In the genomic region with DNA sequence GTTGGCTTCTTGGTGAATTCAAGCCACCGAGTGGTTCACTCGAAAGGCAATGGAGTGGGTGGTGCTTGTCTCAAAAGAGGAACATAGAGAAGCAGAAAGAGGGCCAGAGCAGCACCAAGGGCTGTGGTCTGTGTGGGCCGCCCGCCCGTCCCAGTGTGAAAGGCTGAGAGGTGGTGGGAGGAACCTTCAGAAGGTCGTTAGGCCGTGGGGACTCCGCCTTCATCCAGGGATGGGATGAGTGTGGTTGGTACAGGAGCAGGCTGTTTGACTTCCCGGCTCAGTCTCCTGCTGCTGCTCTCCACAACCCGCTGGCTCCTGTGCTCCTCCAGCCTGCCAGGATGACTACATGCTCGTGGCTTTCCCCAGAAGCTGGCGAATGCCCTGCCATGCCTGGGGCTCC, we compare ENCODE assay signal across 14 mouse cellular contexts. TPM values are rescaled to one million over a fixed set of nuclear protein-coding genes. Genes with fewer than 3 reads are reported as not detected.
DNase-seq lines count a peak whose midpoint lies in the region; ATAC-seq and TF ChIP-seq lines count a peak whose summit lies in the region.
"Had no signal": no experiment of that assay in that cellular context is flagged by ENCODE, and none has a peak within 500 bp of the region (broad histone marks: within the 10 kb centered on the region; RNA-seq: fewer than 3 reads in every experiment).

No protein-coding gene starts in this region.

- H3K9me3 ChIP-seq in lung, embryonic 16.5 days (ENCODE audit: control insufficient read depth, low read length) = no peaks in the 10 kb centered on the region
- no peaks in the 10 kb centered on the region for H3K9me3 ChIP-seq in midbrain, embryonic 13.5 days
- H3K9me3 ChIP-seq: embryonic facial prominence, embryonic 15.5 days; midbrain, embryonic 15.5 days; neural tube, embryonic 15.5 days had no signal

- DNase-seq in spleen, adult 2 months (ENCODE audit: low read depth in 1 of 2, low spot score in 2 of 2) = peak; percentile 11 to 21
- DNase-seq in spleen, postnatal 4 days (ENCODE audit: low spot score in 2 of 2) = no peak
- no peak for DNase-seq in cerebellum, adult 2 months
- no peak for DNase-seq in layer of hippocampus, adult 2 months (ENCODE audit: low spot score in 2 of 2)

- peaks cover 2% of the 10 kb centered on the region; the same call in 1 of the 2 replicates for H3K36me3 ChIP-seq in spleen, adult 2 months (ENCODE audit: control insufficient read depth, insufficient read depth, low read length)
- H3K36me3 ChIP-seq in lung, embryonic 16.5 days (ENCODE audit: control insufficient read depth, insufficient read depth, low read length) = peaks cover 10% of the 10 kb centered on the region; the same call in 1 of the 2 replicates
- H3K36me3 ChIP-seq in midbrain, embryonic 13.5 days = peaks cover 18% of the 10 kb centered on the region
- H3K36me3 ChIP-seq: midbrain, embryonic 15.5 days; neural tube, embryonic 15.5 days had no signal

- H3K9ac ChIP-seq in lung, embryonic 16.5 days (ENCODE audit: low read length) = 0 out of 2 replicates have a peak overlapping the region, but pooled peaks have one; percentile 11
- H3K9ac ChIP-seq in midbrain, embryonic 13.5 days (replicated peaks) = no peak overlapping the region
- H3K9ac ChIP-seq: embryonic facial prominence, embryonic 15.5 days; midbrain, embryonic 15.5 days; neural tube, embryonic 15.5 days had no signal

- WGBS in spleen, adult 2 months = 26% methylated on average over 12 of the region's 12 CpGs
- WGBS in lung, embryonic 16.5 days = 75% methylated on average over 12 of the region's 12 CpGs
- WGBS in cerebellum, adult 2 months = 64% methylated on average over 12 of the region's 12 CpGs
- 87% methylated on average over 12 of the region's 12 CpGs for WGBS in midbrain, embryonic 13.5 days

- H3K4me1 ChIP-seq in spleen, adult 2 months (ENCODE audit: control insufficient read depth, insufficient read depth, insufficient read length) = peaks cover 3% of the 10 kb centered on the region; the same call in 1 of the 2 replicates
- H3K4me1 ChIP-seq in bone marrow macrophage, adult 2 months (ENCODE audit: control insufficient read depth, insufficient read depth, low read length) = peaks cover 27% of the 10 kb centered on the region
- H3K4me1 ChIP-seq in lung, embryonic 16.5 days (replicated peaks; ENCODE audit: control insufficient read depth, insufficient read depth, low read length) = no peaks in the 10 kb centered on the region
- H3K4me1 ChIP-seq in cerebellum, adult 2 months (ENCODE audit: control insufficient read depth, insufficient read depth, low read length) = no peaks in the 10 kb centered on the region
- H3K4me1 ChIP-seq in midbrain, embryonic 13.5 days (replicated peaks) = no peaks in the 10 kb centered on the region
- H3K4me1 ChIP-seq: embryonic facial prominence, embryonic 15.5 days; midbrain, embryonic 15.5 days; neural tube, embryonic 15.5 days had no signal

- no peak for ATAC-seq in lung, embryonic 16.5 days (ENCODE audit: low read depth)
- ATAC-seq in neutrophil, adult 5-6 weeks (ENCODE audit: extremely low read depth, insufficient number of reproducible peaks, low FRiP score, poor library complexity, severe bottlenecking) = peak; percentile 80
- no peak for ATAC-seq in midbrain, embryonic 13.5 days
- ATAC-seq: midbrain, embryonic 15.5 days had no signal

- TF ChIP-seq POLR2A in spleen, adult 2 months (IDR thresholded peaks at IDR 0.05; ENCODE audit: low read depth, low read length) = no peak
- no peak for TF ChIP-seq POLR2A in bone marrow macrophage, adult 2 months (IDR thresholded peaks at IDR 0.05; ENCODE audit: borderline replicate concordance, low read depth, low read length)
- TF ChIP-seq POLR2A in cerebellum, adult 2 months (IDR thresholded peaks at IDR 0.05; ENCODE audit: borderline replicate concordance, insufficient read depth, low read length) = no peak

- H3K4me3 ChIP-seq in spleen, adult 2 months (ENCODE audit: extremely low read depth, insufficient read depth, insufficient read length) = no peak overlapping the region
- peak overlapping the region; percentile 29; the same call in 1 of the 2 replicates for H3K4me3 ChIP-seq in bone marrow macrophage, adult 2 months (ENCODE audit: insufficient read depth, low read length)
- H3K4me3 ChIP-seq in lung, embryonic 16.5 days (ENCODE audit: low read length) = no peak overlapping the region
- H3K4me3 ChIP-seq in cerebellum, adult 2 months (replicated peaks; ENCODE audit: insufficient read depth, low read depth, low read length) = no peak overlapping the region
- no peak overlapping the region for H3K4me3 ChIP-seq in layer of hippocampus, adult 2 months
- H3K4me3 ChIP-seq in midbrain, embryonic 13.5 days (replicated peaks) = no peak overlapping the region
- H3K4me3 ChIP-seq: embryonic facial prominence, embryonic 15.5 days; midbrain, embryonic 15.5 days; neural tube, embryonic 15.5 days had no signal

- H3K27me3 ChIP-seq in spleen, adult 2 months (ENCODE audit: control insufficient read depth, insufficient read depth, low read length) = no peaks in the 10 kb centered on the region
- H3K27me3 ChIP-seq in lung, embryonic 16.5 days (ENCODE audit: control insufficient read depth, insufficient read depth, low read depth, low read length) = no peaks in the 10 kb centered on the region
- H3K27me3 ChIP-seq in cerebellum, adult 2 months (ENCODE audit: control insufficient read depth, insufficient read depth, low read length) = no peaks in the 10 kb centered on the region
- H3K27me3 ChIP-seq in midbrain, embryonic 13.5 days = no peaks in the 10 kb centered on the region
- H3K27me3 ChIP-seq: embryonic facial prominence, embryonic 15.5 days; midbrain, embryonic 15.5 days; neural tube, embryonic 15.5 days had no signal

- H3K4me2 ChIP-seq in lung, embryonic 16.5 days (ENCODE audit: low read depth, low read length) = no peak overlapping the region
- no peak overlapping the region for H3K4me2 ChIP-seq in midbrain, embryonic 13.5 days (replicated peaks)
- H3K4me2 ChIP-seq: embryonic facial prominence, embryonic 15.5 days; midbrain, embryonic 15.5 days; neural tube, embryonic 15.5 days had no signal

- TF ChIP-seq CTCF in spleen, adult 2 months (IDR thresholded peaks at IDR 0.05; ENCODE audit: extremely low read depth, insufficient read depth, insufficient read length, insufficient replicate concordance) = no peak
- no peak for TF ChIP-seq CTCF in bone marrow macrophage, adult 2 months (IDR thresholded peaks at IDR 0.05; ENCODE audit: low read depth, low read length)
- TF ChIP-seq CTCF in cerebellum, adult 2 months (IDR thresholded peaks at IDR 0.05; ENCODE audit: borderline replicate concordance, insufficient read depth, low read depth, low read length) = no peak
- no peak for TF ChIP-seq CTCF in layer of hippocampus, adult 2 months (conservative IDR thresholded peaks at IDR 0.05)

- peak overlapping the region; percentile 43 for H3K27ac ChIP-seq in spleen, adult 2 months (ENCODE audit: insufficient read depth, low read length)
- peak overlapping the region; percentile 86 for H3K27ac ChIP-seq in bone marrow macrophage, adult 2 months (ENCODE audit: insufficient read depth, low read depth, low read length)
- no peak overlapping the region for H3K27ac ChIP-seq in lung, embryonic 16.5 days (ENCODE audit: low read length)
- H3K27ac ChIP-seq in cerebellum, adult 2 months (ENCODE audit: insufficient read depth, low read length) = no peak overlapping the region
- H3K27ac ChIP-seq in layer of hippocampus, adult 2 months = no peak overlapping the region
- no peak overlapping the region for H3K27ac ChIP-seq in midbrain, embryonic 13.5 days
- H3K27ac ChIP-seq: embryonic facial prominence, embryonic 15.5 days; midbrain, embryonic 15.5 days; neural tube, embryonic 15.5 days had no signal

RNA-seq across cellular contexts. Expression of gene Batf3, which starts 12.1 kb away (rescaled TPM):
- 22.7 and 30.7 TPM in 2 replicates for polyA plus RNA-seq in spleen, adult 2 months (2012; rRNA removed)
- 5.6 and 7.0 TPM in 2 replicates for polyA plus RNA-seq in bone marrow macrophage, adult 2 months (2012; ENCODE audit: insufficient read depth, insufficient read length, missing spikeins)
- 5.2 and 6.4 TPM in 2 replicates for polyA plus RNA-seq in lung, embryonic 16.5 days (2015; fragmentation: Nextera tagmentation; extraction: Ambion mirVana)
- total RNA-seq in neutrophil, adult 5-6 weeks (2017) = 1.7 and 3.1 TPM in 2 replicates
- 0.62 and 0.85 TPM in 2 replicates for polyA plus RNA-seq in cerebellum, adult 2 months (2012; rRNA removed)
- 1 to 10 TPM in 1 of 2 experiments, under 1 TPM in 1; 0.98 to 1.7 TPM for total RNA-seq in layer of hippocampus, adult 2 months (2021)
- 1.3 and 1.5 TPM in 2 replicates for polyA plus RNA-seq in midbrain, embryonic 13.5 days (2015; fragmentation: Nextera tagmentation; extraction: Ambion mirVana)

RNA-seq across cellular contexts. Expression of gene Nsl1, which starts 22.8 kb away (rescaled TPM):
- 1.4 and 3.5 TPM in 2 replicates for polyA plus RNA-seq in spleen, adult 2 months (2012; rRNA removed)
- 7.7 and 9.5 TPM in 2 replicates for polyA plus RNA-seq in bone marrow macrophage, adult 2 months (2012; ENCODE audit: insufficient read depth, insufficient read length, missing spikeins)
- 23.9 and 24.0 TPM in 2 replicates for polyA plus RNA-seq in lung, embryonic 16.5 days (2015; fragmentation: Nextera tagmentation; extraction: Ambion mirVana)
- 0.93 and 1.4 TPM in 2 replicates for total RNA-seq in neutrophil, adult 5-6 weeks (2017)
- polyA plus RNA-seq in cerebellum, adult 2 months (2012; rRNA removed) = 0.57 and 0.59 TPM in 2 replicates
- total RNA-seq in layer of hippocampus, adult 2 months (2021) = 1 to 10 TPM in 1 of 2 experiments, under 1 TPM in 1; 0.87 to 1.3 TPM
- 10.2 and 10.8 TPM in 2 replicates for polyA plus RNA-seq in midbrain, embryonic 13.5 days (2015; fragmentation: Nextera tagmentation; extraction: Ambion mirVana)

RNA-seq across cellular contexts. Expression of gene Tatdn3, which starts 22.9 kb away (rescaled TPM):
- polyA plus RNA-seq in spleen, adult 2 months (2012; rRNA removed) = 2.2 and 2.6 TPM in 2 replicates
- 19.0 and 19.1 TPM in 2 replicates for polyA plus RNA-seq in bone marrow macrophage, adult 2 months (2012; ENCODE audit: insufficient read depth, insufficient read length, missing spikeins)
- 15.6 and 17.1 TPM in 2 replicates for polyA plus RNA-seq in lung, embryonic 16.5 days (2015; fragmentation: Nextera tagmentation; extraction: Ambion mirVana)
- total RNA-seq in neutrophil, adult 5-6 weeks (2017) = 10.2 and 12.6 TPM in 2 replicates
- polyA plus RNA-seq in cerebellum, adult 2 months (2012; rRNA removed) = 54.4 and 57.9 TPM in 2 replicates
- 10 to 100 TPM; 38.4 to 48.7 TPM for total RNA-seq in layer of hippocampus, adult 2 months (2021)
- polyA plus RNA-seq in midbrain, embryonic 13.5 days (2015; fragmentation: Nextera tagmentation; extraction: Ambion mirVana) = 14.8 and 15.5 TPM in 2 replicates

RNA-seq across cellular contexts. Expression of gene Spata45, which starts 49.2 kb away (rescaled TPM):
- not detected in 2 replicates for polyA plus RNA-seq in spleen, adult 2 months (2012; rRNA removed)
- polyA plus RNA-seq in bone marrow macrophage, adult 2 months (2012; ENCODE audit: insufficient read depth, insufficient read length, missing spikeins) = not detected in 2 replicates
- polyA plus RNA-seq in lung, embryonic 16.5 days (2015; fragmentation: Nextera tagmentation; extraction: Ambion mirVana) = not detected in 2 replicates
- not detected in 2 replicates for total RNA-seq in neutrophil, adult 5-6 weeks (2017)
- polyA plus RNA-seq in cerebellum, adult 2 months (2012; rRNA removed) = not detected in 2 replicates
- total RNA-seq in layer of hippocampus, adult 2 months (2021) = not detected
- polyA plus RNA-seq in midbrain, embryonic 13.5 days (2015; fragmentation: Nextera tagmentation; extraction: Ambion mirVana) = not detected in 2 replicates
- polyA plus RNA-seq: embryonic facial prominence, embryonic 15.5 days; gonadal fat pad, adult 2 months; hindbrain, embryonic 11.5 days; limb, embryonic 11.5 days; midbrain, embryonic 15.5 days; neural tube, embryonic 15.5 days had no signal

RNA-seq across cellular contexts. Expression of gene Flvcr1, which starts 59.6 kb away (rescaled TPM):
- 15.6 and 26.4 TPM in 2 replicates for polyA plus RNA-seq in spleen, adult 2 months (2012; rRNA removed)
- polyA plus RNA-seq in bone marrow macrophage, adult 2 months (2012; ENCODE audit: insufficient read depth, insufficient read length, missing spikeins) = 30.3 and 33.8 TPM in 2 replicates
- 3.6 and 4.6 TPM in 2 replicates for polyA plus RNA-seq in lung, embryonic 16.5 days (2015; fragmentation: Nextera tagmentation; extraction: Ambion mirVana)
- 48.7 and 55.7 TPM in 2 replicates for total RNA-seq in neutrophil, adult 5-6 weeks (2017)
- polyA plus RNA-seq in cerebellum, adult 2 months (2012; rRNA removed) = 24.0 and 24.3 TPM in 2 replicates
- 10 to 100 TPM; 16.9 to 18.9 TPM for total RNA-seq in layer of hippocampus, adult 2 months (2021)
- polyA plus RNA-seq in midbrain, embryonic 13.5 days (2015; fragmentation: Nextera tagmentation; extraction: Ambion mirVana) = 7.2 and 7.9 TPM in 2 replicates

Comparison
In these comparisons a context has a peak if more than half of its experiments do, and no peak if none do; other contexts are left out.
1. DNase-seq: peak in spleen, adult 2 months (2 of 2); none in spleen, postnatal 4 days (0 of 2), cerebellum, adult 2 months (0 of 2) and layer of hippocampus, adult 2 months (0 of 2).
2. H3K27ac ChIP-seq: peak in spleen, adult 2 months (single experiment) and bone marrow macrophage, adult 2 months (single experiment); none in lung, embryonic 16.5 days (single experiment), cerebellum, adult 2 months (single experiment), layer of hippocampus, adult 2 months (single experiment) and midbrain, embryonic 13.5 days (single experiment).